Mouse (Mus musculus): ENCODE results near the gene Tpo.

Tpo gene

DNA sequence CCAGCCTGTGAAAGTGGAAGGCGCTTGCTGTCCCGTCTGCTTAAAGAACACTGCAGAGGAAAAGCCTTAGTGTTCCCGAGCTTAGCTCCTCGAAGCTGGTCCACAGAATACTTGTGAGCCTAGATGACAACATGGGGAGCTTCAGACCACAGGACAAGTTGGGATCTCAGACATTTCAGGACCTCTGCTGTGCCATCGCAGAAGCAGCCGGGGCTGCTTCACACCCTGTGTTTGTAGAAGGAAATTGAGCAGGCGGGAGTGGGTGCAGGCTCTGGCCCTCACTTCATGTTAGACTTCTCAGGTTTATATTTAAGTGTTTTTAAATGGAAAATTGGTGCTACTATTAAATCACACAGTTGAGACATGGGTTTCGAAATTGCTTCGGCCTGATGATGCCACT lies 116.9 kb downstream of the Tpo start:
- no peak for DNase-seq

DNA sequence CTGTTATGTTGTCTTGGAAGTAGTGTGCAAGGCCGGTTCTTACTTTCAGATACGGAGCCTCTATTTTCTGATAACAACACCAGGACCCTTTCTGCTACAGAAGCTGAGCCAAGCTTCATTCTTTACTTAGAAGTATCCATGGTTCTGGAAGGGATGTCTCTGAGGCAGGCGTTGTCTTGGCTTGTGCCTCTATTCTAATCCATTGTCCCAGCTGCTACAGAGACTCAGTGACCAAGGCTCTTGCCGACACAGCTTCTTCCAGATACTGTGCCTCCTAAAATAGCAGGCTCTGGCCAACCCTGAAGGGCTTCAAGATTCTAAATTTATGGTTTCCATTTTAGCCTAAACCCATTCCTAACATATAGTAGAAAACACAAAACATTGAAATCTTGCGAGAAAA lies 123.7 kb downstream of the Tpo start:
- no peak for DNase-seq

- DNase-seq = no peak
Observed at GRCm38 (mm10) chr12:30006586-30006985, 125.8 kb downstream of the Tpo start.

Measured in lung, postnatal 14 days (tissue).